Mouse (Mus musculus): ENCODE measurements around the gene Hist1h3i.
"Not testable (repeated sequence)": the region's sequence is repeated elsewhere in the genome, so short reads cannot be mapped to it uniquely, and the experiment has no call there.

Gene Hist1h3i

DNA sequence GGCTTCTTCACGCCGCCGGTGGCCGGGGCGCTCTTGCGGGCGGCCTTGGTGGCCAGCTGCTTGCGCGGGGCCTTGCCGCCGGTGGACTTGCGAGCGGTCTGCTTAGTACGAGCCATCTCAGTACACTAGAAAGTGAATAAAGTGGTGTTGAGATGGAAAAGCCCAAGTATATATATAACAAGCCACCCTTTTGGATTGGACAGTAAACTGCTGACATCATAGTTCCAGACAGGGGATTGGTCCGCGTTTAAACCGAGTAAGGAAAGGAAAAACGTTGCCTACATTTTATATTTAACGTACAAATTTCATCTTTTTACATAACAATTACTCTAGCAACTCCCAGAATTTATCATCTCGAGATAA is at the start of gene Hist1h3i:
TSS of gene Hist1h3i (minus strand) at position 116 of the 363 bp plus-strand sequence.
- peak; percentile 64 for DNase-seq

DNA sequence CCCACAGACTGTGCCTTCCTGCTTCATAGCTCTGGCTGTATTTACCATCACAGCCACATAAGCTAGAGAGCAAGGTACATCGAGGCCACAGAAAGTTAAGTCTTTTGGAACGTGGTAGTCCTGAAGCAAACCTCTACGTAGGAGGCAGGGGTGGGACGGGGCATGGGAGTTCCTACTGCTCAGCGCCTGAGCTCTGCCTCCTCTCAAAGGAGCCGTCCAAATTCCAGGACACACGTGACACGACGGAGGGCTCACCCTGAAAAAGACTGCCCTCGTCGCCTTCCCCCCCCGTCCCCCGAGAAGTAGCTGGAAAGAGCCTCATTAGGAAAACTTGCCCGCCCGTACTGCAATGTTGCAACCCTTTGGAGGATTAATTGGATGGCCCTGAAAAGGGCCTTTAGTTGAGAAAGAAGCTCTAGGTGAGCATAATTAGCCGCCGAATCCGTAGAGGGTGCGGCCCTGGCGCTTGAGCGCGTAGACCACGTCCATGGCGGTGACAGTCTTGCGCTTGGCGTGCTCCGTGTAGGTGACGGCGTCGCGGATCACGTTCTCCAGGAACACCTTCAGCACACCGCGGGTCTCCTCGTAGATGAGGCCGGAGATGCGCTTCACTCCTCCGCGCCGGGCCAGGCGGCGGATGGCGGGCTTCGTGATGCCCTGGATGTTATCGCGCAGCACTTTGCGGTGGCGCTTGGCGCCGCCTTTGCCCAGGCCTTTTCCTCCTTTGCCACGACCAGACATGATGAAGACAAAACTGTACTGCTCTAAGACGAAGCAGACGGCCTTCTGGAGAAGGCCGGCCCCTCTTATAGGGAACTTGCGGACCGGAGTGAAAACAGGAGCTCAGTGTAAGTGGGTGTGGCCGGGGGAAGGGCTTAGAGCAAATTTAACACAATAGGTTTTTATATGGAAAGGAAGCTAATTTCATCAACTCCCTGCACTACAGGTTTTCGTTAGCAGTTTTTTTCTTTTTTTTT is 48.5 kb upstream of the Hist1h3i start, which contains the start of gene Hist1h4n:
TSS of gene Hist1h4n (minus strand) at position 779 of the 977 bp plus-strand sequence.
- DNase-seq = peak; percentile 43

DNA sequence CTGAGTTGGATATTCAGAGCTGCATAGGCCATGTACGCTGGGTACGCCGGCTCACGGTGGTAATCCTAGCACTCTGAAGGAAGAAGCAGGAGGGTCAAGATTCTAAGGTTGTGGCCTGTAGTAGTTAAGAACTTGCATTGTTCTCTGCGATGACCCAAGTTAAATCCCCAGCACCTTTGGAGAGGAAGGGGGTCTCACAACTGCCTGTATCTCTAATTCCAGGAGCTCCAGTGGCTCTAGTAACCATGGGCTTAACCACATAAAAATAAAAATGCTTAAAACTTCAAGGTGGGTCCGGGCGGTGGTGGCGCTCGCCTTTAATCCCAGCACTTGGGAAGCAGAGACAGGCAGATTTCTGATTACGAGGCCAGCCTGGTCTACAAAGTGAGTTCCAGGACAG is 47.2 kb upstream of the Hist1h3i start:
- DNase-seq = peak; percentile 17

DNA sequence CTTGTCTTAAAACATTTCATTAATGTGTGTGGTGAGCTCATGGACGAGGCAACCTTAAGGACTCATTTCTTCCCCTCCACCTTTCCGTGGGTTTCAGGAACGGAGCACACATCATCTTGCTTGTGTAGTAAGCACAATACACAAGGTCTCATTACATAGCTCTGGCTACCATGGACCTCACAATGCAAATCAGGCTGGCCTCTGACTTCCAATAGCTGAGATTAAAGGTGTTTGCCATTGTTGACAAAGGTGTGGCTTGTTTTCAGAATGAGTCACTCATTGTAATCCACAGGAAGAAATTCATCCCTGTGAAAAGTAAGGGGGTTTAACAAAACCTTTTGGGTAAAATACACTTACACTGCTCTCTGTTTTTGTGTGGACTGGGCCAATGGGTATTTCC is 45.3 kb upstream of the Hist1h3i start:
- no peak for DNase-seq

- not testable (repeated sequence) for DNase-seq
These were observed 37.1 kb upstream of the Hist1h3i start for GRCm38 (mm10) chr13:21820082-21820890.

- peak; percentile 23 for DNase-seq
These were observed 28.9 kb upstream of the Hist1h3i start for GRCm38 (mm10) chr13:21812092-21812491.

GRCm38 (mm10) chr13:21811539-21811938 is 28.4 kb upstream of the Hist1h3i start, which contains the start of gene Hist1h4m:
Gene Hist1h4m, plus strand, starts transcription at chr13:21811746.
- DNase-seq = peak; percentile 59

- DNase-seq = not testable (repeated sequence)
These were observed 27.9 kb upstream of the Hist1h3i start for GRCm38 (mm10) chr13:21811074-21811473.

- not testable (repeated sequence) for DNase-seq
These were observed 26.9 kb upstream of the Hist1h3i start, which contains the start of the genes Hist1h2bq and Hist1h2ao for GRCm38 (mm10) chr13:21810073-21810472. Gene Hist1h2bq, minus strand, starts transcription at chr13:21810197. Gene Hist1h2ao, plus strand, starts transcription at chr13:21810465.

GRCm38 (mm10) chr13:21803058-21803457 is 19.9 kb upstream of the Hist1h3i start:
- not testable (repeated sequence) for DNase-seq

DNA sequence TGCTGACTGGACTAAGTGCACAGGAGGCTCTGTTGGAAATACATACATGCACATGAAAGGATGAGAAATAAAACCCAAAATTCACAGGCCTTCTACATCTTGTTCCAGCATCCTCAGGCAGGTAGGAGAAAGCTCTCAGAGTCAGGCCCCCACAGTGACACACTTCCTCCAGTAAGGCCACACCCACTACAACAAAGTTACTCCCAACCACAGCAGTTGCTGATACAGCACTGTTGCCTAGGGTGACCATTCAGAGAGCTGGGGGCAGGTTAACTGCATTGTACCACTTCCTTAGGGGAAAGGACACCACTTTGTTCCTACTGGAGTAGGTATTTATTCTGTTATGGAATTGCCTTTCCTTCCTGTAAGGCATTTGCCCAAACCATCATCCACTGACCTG is 14.0 kb upstream of the Hist1h3i start:
- not testable (repeated sequence) for DNase-seq

DNA sequence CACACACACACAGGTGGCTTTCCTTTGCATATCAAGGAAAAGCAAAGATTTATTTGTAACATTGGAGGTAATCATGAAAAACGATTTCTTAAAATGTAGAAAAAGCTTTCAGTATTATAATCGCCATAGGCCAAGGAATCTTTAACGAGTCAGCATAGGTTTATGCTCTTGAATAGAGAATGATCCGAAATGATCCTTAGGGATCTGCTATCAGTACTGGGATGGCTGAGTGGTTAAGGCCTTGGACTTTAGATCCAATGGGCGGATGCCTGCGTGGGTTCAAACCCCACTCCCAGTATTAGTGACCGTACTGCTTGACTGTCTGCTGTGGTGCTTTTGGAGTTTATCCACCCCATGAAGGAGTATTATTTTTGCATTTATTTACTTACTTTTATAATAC is 12.4 kb upstream of the Hist1h3i start:
- DNase-seq = no peak

- DNase-seq = peak; percentile 6
These were observed 7.6 kb upstream of the Hist1h3i start for GRCm38 (mm10) chr13:21790601-21791283.

DNA sequence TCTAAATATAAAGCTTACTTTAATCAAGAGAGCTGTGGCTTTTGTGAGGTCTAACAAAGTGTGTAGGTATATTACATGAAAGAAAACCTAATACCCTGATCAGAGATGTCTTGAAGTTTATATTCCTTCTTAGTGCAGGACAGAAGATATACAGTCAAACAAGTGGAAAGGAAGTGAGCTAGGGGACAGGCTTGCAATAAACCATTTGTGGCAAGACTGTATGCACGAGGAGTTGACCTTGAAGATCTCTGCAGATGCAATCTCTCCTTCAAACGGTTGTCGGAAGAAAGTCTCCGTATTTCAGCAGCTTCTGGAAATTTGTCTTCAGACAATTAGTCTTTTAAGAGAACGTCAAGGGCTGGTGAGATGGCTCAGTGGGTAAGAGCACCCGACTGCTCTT is 6.8 kb upstream of the Hist1h3i start:
- no peak for DNase-seq

GRCm38 (mm10) chr13:21787760-21788593 is 4.8 kb upstream of the Hist1h3i start:
- DNase-seq = peak; percentile 17

- peak; percentile 77 for DNase-seq
These were observed 3.9 kb upstream of the Hist1h3i start, which contains the start of the genes Hist1h2an and Hist1h2bp for GRCm38 (mm10) chr13:21786899-21787629. Gene Hist1h2an, minus strand, starts transcription at chr13:21787218. Gene Hist1h2bp, plus strand, starts transcription at chr13:21787461.

- no peak for DNase-seq
These were observed 3.2 kb upstream of the Hist1h3i start for GRCm38 (mm10) chr13:21786189-21786898.

GRCm38 (mm10) chr13:21784311-21784710 is 1.1 kb upstream of the Hist1h3i start:
- no peak for DNase-seq

GRCm38 (mm10) chr13:21783734-21784161 is 578 bp upstream of the Hist1h3i start:
- DNase-seq = peak; percentile 47

All from thymus, postnatal 4 days (tissue).